ENCODE assay signal across 9 mouse cellular contexts in genomic region chr13:69553024-69553423, GRCm38 (mm10). TPM values are rescaled to one million over a fixed set of nuclear protein-coding genes. Genes with fewer than 3 reads are reported as not detected.
DNase-seq lines count a peak whose midpoint lies in the region; ATAC-seq lines count a peak whose summit lies in the region.
"Had no signal": no experiment of that assay in that cellular context is flagged by ENCODE, and none has a peak within 500 bp of the region (broad histone marks: within the 10 kb centered on the region; RNA-seq: fewer than 3 reads in every experiment).

No protein-coding gene starts in this region.

- WGBS in forebrain, embryonic 14.5 days: 25% methylated on average over 5 of the region's 5 CpGs
- WGBS in forebrain, embryonic 15.5 days: 24% methylated on average over 5 of the region's 5 CpGs
- WGBS in midbrain, embryonic 11.5 days: 25% methylated on average over 5 of the region's 5 CpGs
- WGBS in midbrain, embryonic 15.5 days: 20% methylated on average over 5 of the region's 5 CpGs
- 24% methylated on average over 5 of the region's 5 CpGs for WGBS in limb, embryonic 11.5 days

- peak; percentile 33 for DNase-seq in forebrain, embryonic 14.5 days (ENCODE audit: low spot score)
- peak; percentile 94 for DNase-seq in midbrain, embryonic 11.5 days (ENCODE audit: low spot score, missing footprints)
- DNase-seq in adrenal gland, postnatal 36 days: peak; percentile 46 to 57
- DNase-seq in limb, embryonic 11.5 days (ENCODE audit: low spot score): peak; percentile 77
- DNase-seq in urinary bladder, adult 2 months (ENCODE audit: low spot score): no peak
- no peak for DNase-seq in ovary, adult 18-20 months (ENCODE audit: low spot score)

- H3K4me3 ChIP-seq in forebrain, embryonic 14.5 days (ENCODE audit: low read depth, low read length): no peak overlapping the region
- H3K4me3 ChIP-seq in forebrain, embryonic 15.5 days: no peak overlapping the region
- no peak overlapping the region for H3K4me3 ChIP-seq in midbrain, embryonic 11.5 days (ENCODE audit: low read depth, low read length)
- no peak overlapping the region for H3K4me3 ChIP-seq in midbrain, embryonic 15.5 days
- no peak overlapping the region for H3K4me3 ChIP-seq in limb, embryonic 11.5 days (ENCODE audit: low read depth, low read length)
- H3K4me3 ChIP-seq: heart, embryonic 13.5 days had no signal

- H3K9ac ChIP-seq in forebrain, embryonic 14.5 days (ENCODE audit: low read length): no peak overlapping the region
- H3K9ac ChIP-seq in forebrain, embryonic 15.5 days (replicated peaks): no peak overlapping the region
- H3K9ac ChIP-seq in midbrain, embryonic 11.5 days (ENCODE audit: low read length): no peak overlapping the region
- H3K9ac ChIP-seq in midbrain, embryonic 15.5 days: no peak overlapping the region
- no peak overlapping the region for H3K9ac ChIP-seq in limb, embryonic 11.5 days (ENCODE audit: low read length)
- H3K9ac ChIP-seq: heart, embryonic 13.5 days had no signal

- no peaks in the 10 kb centered on the region for H3K36me3 ChIP-seq in forebrain, embryonic 14.5 days (ENCODE audit: control insufficient read depth, insufficient read depth, low read length)
- no peaks in the 10 kb centered on the region for H3K36me3 ChIP-seq in forebrain, embryonic 15.5 days
- no peaks in the 10 kb centered on the region for H3K36me3 ChIP-seq in midbrain, embryonic 11.5 days (ENCODE audit: control insufficient read depth, insufficient read depth, low read length)
- no peaks in the 10 kb centered on the region for H3K36me3 ChIP-seq in midbrain, embryonic 15.5 days (replicated peaks)
- H3K36me3 ChIP-seq in limb, embryonic 11.5 days (ENCODE audit: control insufficient read depth, insufficient read depth, low read length): no peaks in the 10 kb centered on the region
- H3K36me3 ChIP-seq: heart, embryonic 13.5 days had no signal

- no peaks in the 10 kb centered on the region for H3K4me1 ChIP-seq in forebrain, embryonic 14.5 days (ENCODE audit: control insufficient read depth, insufficient read depth, low read length)
- H3K4me1 ChIP-seq in forebrain, embryonic 15.5 days: no peaks in the 10 kb centered on the region
- no peaks in the 10 kb centered on the region for H3K4me1 ChIP-seq in midbrain, embryonic 11.5 days (ENCODE audit: control insufficient read depth, insufficient read depth, low read length)
- H3K4me1 ChIP-seq in midbrain, embryonic 15.5 days: no peaks in the 10 kb centered on the region
- H3K4me1 ChIP-seq in limb, embryonic 11.5 days (ENCODE audit: control insufficient read depth, insufficient read depth, low read length): no peaks in the 10 kb centered on the region

- H3K9me3 ChIP-seq in forebrain, embryonic 14.5 days (replicated peaks; ENCODE audit: control insufficient read depth, low read length): no peaks in the 10 kb centered on the region
- H3K9me3 ChIP-seq in forebrain, embryonic 15.5 days: no peaks in the 10 kb centered on the region
- no peaks in the 10 kb centered on the region for H3K9me3 ChIP-seq in midbrain, embryonic 11.5 days (ENCODE audit: control insufficient read depth, low read length)
- no peaks in the 10 kb centered on the region for H3K9me3 ChIP-seq in midbrain, embryonic 15.5 days
- no peaks in the 10 kb centered on the region for H3K9me3 ChIP-seq in limb, embryonic 11.5 days (ENCODE audit: control insufficient read depth, low read length)
- H3K9me3 ChIP-seq: heart, embryonic 13.5 days had no signal

- no peak for ATAC-seq in forebrain, embryonic 14.5 days
- no peak for ATAC-seq in forebrain, embryonic 15.5 days (replicated peaks)
- no peak; the same call in 1 of the 2 replicates for ATAC-seq in midbrain, embryonic 11.5 days (ENCODE audit: low FRiP score)
- no peak for ATAC-seq in midbrain, embryonic 15.5 days (replicated peaks)
- no peak for ATAC-seq in limb, embryonic 11.5 days (ENCODE audit: insufficient number of reproducible peaks, low FRiP score, low TSS enrichment, low read depth)

- no peak overlapping the region for H3K4me2 ChIP-seq in forebrain, embryonic 14.5 days (ENCODE audit: low read length)
- no peak overlapping the region for H3K4me2 ChIP-seq in forebrain, embryonic 15.5 days (replicated peaks)
- H3K4me2 ChIP-seq in midbrain, embryonic 11.5 days: no peak overlapping the region
- H3K4me2 ChIP-seq in midbrain, embryonic 15.5 days: no peak overlapping the region
- no peak overlapping the region for H3K4me2 ChIP-seq in limb, embryonic 11.5 days (ENCODE audit: low read depth, severe bottlenecking)
- H3K4me2 ChIP-seq: heart, embryonic 13.5 days had no signal

- no peaks in the 10 kb centered on the region for H3K27me3 ChIP-seq in forebrain, embryonic 14.5 days (replicated peaks; ENCODE audit: control insufficient read depth, insufficient read depth, low read length)
- H3K27me3 ChIP-seq in forebrain, embryonic 15.5 days: no peaks in the 10 kb centered on the region
- no peaks in the 10 kb centered on the region for H3K27me3 ChIP-seq in midbrain, embryonic 11.5 days (ENCODE audit: control insufficient read depth, insufficient read depth, low read length)
- H3K27me3 ChIP-seq in midbrain, embryonic 15.5 days (replicated peaks): no peaks in the 10 kb centered on the region
- H3K27me3 ChIP-seq in limb, embryonic 11.5 days (ENCODE audit: control insufficient read depth, insufficient read depth, low read length): no peaks in the 10 kb centered on the region

- H3K27ac ChIP-seq in forebrain, embryonic 14.5 days (ENCODE audit: low read depth, low read length): no peak overlapping the region
- no peak overlapping the region for H3K27ac ChIP-seq in forebrain, embryonic 15.5 days (replicated peaks)
- H3K27ac ChIP-seq in midbrain, embryonic 11.5 days (ENCODE audit: low read depth, low read length): no peak overlapping the region
- H3K27ac ChIP-seq in midbrain, embryonic 15.5 days: no peak overlapping the region
- H3K27ac ChIP-seq in limb, embryonic 11.5 days (replicated peaks; ENCODE audit: low read depth, low read length): no peak overlapping the region
- H3K27ac ChIP-seq: heart, embryonic 13.5 days had no signal

RNA-seq across cellular contexts. Expression of gene Tent4a, which starts 18.6 kb away (rescaled TPM):
- 8.8 and 9.0 TPM in 2 replicates for polyA plus RNA-seq in forebrain, embryonic 14.5 days (2014; fragmentation: Nextera tagmentation; extraction: Ambion mirVana)
- polyA plus RNA-seq in forebrain, embryonic 15.5 days (2015; fragmentation: Nextera tagmentation; extraction: Ambion mirVana): 8.4 and 8.5 TPM in 2 replicates
- 6.8 and 7.5 TPM in 2 replicates for polyA plus RNA-seq in midbrain, embryonic 11.5 days (2014; fragmentation: Nextera tagmentation; extraction: Ambion mirVana)
- 7.2 and 7.6 TPM in 2 replicates for polyA plus RNA-seq in midbrain, embryonic 15.5 days (2015; fragmentation: Nextera tagmentation; extraction: Ambion mirVana)
- 10 to 100 TPM; 23.2 to 25.3 TPM for total RNA-seq in adrenal gland, postnatal 36 days (2021)
- polyA plus RNA-seq in limb, embryonic 11.5 days (2014; fragmentation: Nextera tagmentation; extraction: Ambion mirVana): 8.4 and 8.5 TPM in 2 replicates
- 13.9 and 15.5 TPM in 2 replicates for polyA plus RNA-seq in urinary bladder, adult 2 months (2012; rRNA removed)

RNA-seq across cellular contexts. Expression of gene Nsun2, which starts 19.5 kb away (rescaled TPM):
- 86.2 and 87.4 TPM in 2 replicates for polyA plus RNA-seq in forebrain, embryonic 14.5 days (2014; fragmentation: Nextera tagmentation; extraction: Ambion mirVana)
- 84.1 and 87.3 TPM in 2 replicates for polyA plus RNA-seq in forebrain, embryonic 15.5 days (2015; fragmentation: Nextera tagmentation; extraction: Ambion mirVana)
- polyA plus RNA-seq in midbrain, embryonic 11.5 days (2014; fragmentation: Nextera tagmentation; extraction: Ambion mirVana): 122 and 125 TPM in 2 replicates
- polyA plus RNA-seq in midbrain, embryonic 15.5 days (2015; fragmentation: Nextera tagmentation; extraction: Ambion mirVana): 72.0 and 73.1 TPM in 2 replicates
- total RNA-seq in adrenal gland, postnatal 36 days (2021): 10 to 100 TPM; 83.1 to 94.4 TPM
- 149 and 159 TPM in 2 replicates for polyA plus RNA-seq in limb, embryonic 11.5 days (2014; fragmentation: Nextera tagmentation; extraction: Ambion mirVana)
- 59.3 and 67.8 TPM in 2 replicates for polyA plus RNA-seq in urinary bladder, adult 2 months (2012; rRNA removed)

RNA-seq across cellular contexts. Expression of gene Srd5a1, which starts 58.2 kb away (rescaled TPM):
- 27.2 and 31.7 TPM in 2 replicates for polyA plus RNA-seq in forebrain, embryonic 14.5 days (2014; fragmentation: Nextera tagmentation; extraction: Ambion mirVana)
- polyA plus RNA-seq in forebrain, embryonic 15.5 days (2015; fragmentation: Nextera tagmentation; extraction: Ambion mirVana): 24.1 and 28.3 TPM in 2 replicates
- polyA plus RNA-seq in midbrain, embryonic 11.5 days (2014; fragmentation: Nextera tagmentation; extraction: Ambion mirVana): 19.4 and 24.9 TPM in 2 replicates
- 30.0 and 30.6 TPM in 2 replicates for polyA plus RNA-seq in midbrain, embryonic 15.5 days (2015; fragmentation: Nextera tagmentation; extraction: Ambion mirVana)
- total RNA-seq in adrenal gland, postnatal 36 days (2021): 10 to 100 TPM in 1 of 2 experiments, 1 to 10 TPM in 1; 8.2 to 23.2 TPM
- 19.3 and 23.5 TPM in 2 replicates for polyA plus RNA-seq in limb, embryonic 11.5 days (2014; fragmentation: Nextera tagmentation; extraction: Ambion mirVana)
- 139 and 150 TPM in 2 replicates for polyA plus RNA-seq in urinary bladder, adult 2 months (2012; rRNA removed)

Comparison
In these comparisons a context has a peak if more than half of its experiments do, and no peak if none do; other contexts are left out.
1. DNase-seq: peak in forebrain, embryonic 14.5 days (single experiment), midbrain, embryonic 11.5 days (single experiment), adrenal gland, postnatal 36 days (2 of 2) and limb, embryonic 11.5 days (single experiment); none in urinary bladder, adult 2 months (single experiment) and ovary, adult 18-20 months (single experiment).